Mouse (Mus musculus): Measurements from ENCODE around the gene Gcnt3.

DNA sequence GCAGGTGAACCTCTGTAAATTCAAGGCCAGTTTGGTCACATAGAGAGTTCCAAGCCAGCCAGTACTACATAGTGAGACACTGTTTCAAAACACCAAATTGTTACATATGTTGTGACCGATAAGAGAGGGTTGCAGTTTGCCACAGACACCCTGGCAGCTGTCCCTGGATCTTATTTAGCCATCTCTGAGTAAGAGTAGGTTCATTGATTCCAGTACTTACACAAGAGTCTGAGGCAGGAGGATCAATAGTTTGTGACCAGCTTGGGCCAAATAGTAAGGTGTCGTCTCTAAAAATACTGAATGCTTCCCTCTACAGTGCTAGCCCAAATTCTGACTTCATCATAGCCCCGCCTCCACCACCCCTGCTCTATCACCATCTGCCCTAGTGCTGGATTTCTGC is 40.1 kb upstream of the Gcnt3 start:
- no peak for TF ChIP-seq CTCF (IDR thresholded peaks at IDR 0.05; ENCODE audit: extremely low read depth, insufficient read length, insufficient replicate concordance, low read depth, low read length)
- no peak for TF ChIP-seq POLR2A (IDR thresholded peaks at IDR 0.05; ENCODE audit: low read depth, low read length)

Measured in small intestine, adult 2 months (tissue).